Mouse (Mus musculus): ENCODE measurements around the gene Igsf9.

DNA sequence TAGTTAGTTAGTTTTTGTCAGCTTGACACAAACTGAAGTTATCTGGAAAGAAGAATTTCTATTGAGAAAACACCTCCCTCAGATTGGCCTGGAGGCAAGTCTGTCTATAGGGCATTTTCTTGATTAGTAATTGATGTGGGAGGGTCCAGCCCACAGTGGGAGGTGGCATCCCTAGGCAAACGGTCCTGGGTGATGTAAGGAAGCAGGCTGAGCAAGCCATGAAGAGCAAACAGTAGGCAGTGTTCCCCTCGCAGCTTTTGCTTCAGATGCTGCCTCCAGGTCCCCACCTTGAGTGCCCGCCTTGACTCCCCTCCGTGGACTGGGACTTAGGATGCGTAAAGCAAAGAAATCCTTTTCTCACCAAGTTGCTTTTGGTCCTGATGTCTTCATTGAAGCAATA lies 27.6 kb downstream of the Igsf9 start:
- TF ChIP-seq CTCF (IDR thresholded peaks at IDR 0.05; ENCODE audit: control insufficient read depth, insufficient read depth, insufficient read length) (no peak), MYOD1 (IDR thresholded peaks at IDR 0.05; ENCODE audit: control insufficient read depth, insufficient read length, low read depth) (no peak)

Measured in C2C12 (cell line).